ENCODE assay signal across 9 mouse cellular contexts in the genomic region with DNA sequence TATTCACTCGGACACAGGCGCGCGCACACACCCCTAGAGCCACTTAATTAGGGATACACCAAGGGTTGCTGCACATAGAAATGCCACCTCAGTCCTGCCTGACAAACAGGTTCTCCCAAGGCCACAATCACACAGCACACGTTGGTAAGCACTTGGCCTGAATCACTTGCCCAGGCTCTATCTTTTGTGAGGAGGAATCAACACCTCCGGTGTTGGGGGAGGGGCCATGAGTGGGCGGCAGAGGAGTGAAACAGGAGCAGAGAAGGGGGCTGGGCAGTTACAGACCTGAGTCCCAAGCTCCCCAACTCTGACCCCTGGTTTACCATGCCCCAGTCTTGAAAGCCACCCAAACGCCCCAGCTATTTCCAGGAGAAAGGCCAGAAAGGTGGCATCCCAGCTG. TPM values are rescaled to one million over a fixed set of nuclear protein-coding genes. Genes with fewer than 3 reads are reported as not detected.
DNase-seq lines count a peak whose midpoint lies in the region; ATAC-seq and TF ChIP-seq lines count a peak whose summit lies in the region.
"Had no signal": no experiment of that assay in that cellular context is flagged by ENCODE, and none has a peak within 500 bp of the region (broad histone marks: within the 10 kb centered on the region; RNA-seq: fewer than 3 reads in every experiment).

No protein-coding gene starts in this region.

- no peak for DNase-seq in forebrain, embryonic 10.5 days (ENCODE audit: extremely low spot score, low spot score)
- DNase-seq in forebrain, postnatal 0 days: no peak
- no peak for DNase-seq in limb, embryonic 10.5 days (ENCODE audit: low spot score)
- DNase-seq in urinary bladder, adult 2 months (ENCODE audit: low spot score): no peak
- DNase-seq in left cerebral cortex, postnatal 4 days: no peak
- DNase-seq: gastrocnemius, postnatal 14 days had no signal

- no peak for ATAC-seq in forebrain, postnatal 0 days
- no peak for ATAC-seq in megakaryocyte, adult 5-6 weeks (ENCODE audit: poor library complexity, severe bottlenecking)
- ATAC-seq in stomach, embryonic 15.5 days (ENCODE audit: insufficient read depth, low FRiP score, low read depth): no peak

- H3K4me2 ChIP-seq in forebrain, postnatal 0 days (ENCODE audit: low read depth): no peak overlapping the region
- H3K4me2 ChIP-seq in stomach, embryonic 15.5 days: peak overlapping the region; percentile 82; the same call in 1 of the 2 replicates

- peaks cover 55% of the 10 kb centered on the region for H3K27me3 ChIP-seq in forebrain, embryonic 10.5 days (ENCODE audit: poor library complexity, severe bottlenecking)
- no peaks in the 10 kb centered on the region for H3K27me3 ChIP-seq in forebrain, postnatal 0 days (ENCODE audit: insufficient read depth, low read length)
- H3K27me3 ChIP-seq in megakaryocyte, embryonic 14.5 days (replicated peaks): no peaks in the 10 kb centered on the region
- H3K27me3 ChIP-seq in limb, embryonic 10.5 days (ENCODE audit: low read depth, poor library complexity, severe bottlenecking): peaks cover 34% of the 10 kb centered on the region
- H3K27me3 ChIP-seq in stomach, embryonic 15.5 days (replicated peaks): no peaks in the 10 kb centered on the region

- peaks cover 41% of the 10 kb centered on the region for H3K36me3 ChIP-seq in forebrain, embryonic 10.5 days (replicated peaks)
- H3K36me3 ChIP-seq in forebrain, postnatal 0 days (ENCODE audit: insufficient read depth): peaks cover 42% of the 10 kb centered on the region
- H3K36me3 ChIP-seq in megakaryocyte, embryonic 14.5 days (replicated peaks; ENCODE audit: low read length): peaks cover 65% of the 10 kb centered on the region
- peaks cover 43% of the 10 kb centered on the region for H3K36me3 ChIP-seq in limb, embryonic 10.5 days
- H3K36me3 ChIP-seq in stomach, embryonic 15.5 days: peaks cover 39% of the 10 kb centered on the region

- no peaks in the 10 kb centered on the region for H3K9me3 ChIP-seq in forebrain, embryonic 10.5 days
- H3K9me3 ChIP-seq in forebrain, postnatal 0 days (ENCODE audit: low read length): no peaks in the 10 kb centered on the region
- no peaks in the 10 kb centered on the region for H3K9me3 ChIP-seq in megakaryocyte, embryonic 14.5 days
- H3K9me3 ChIP-seq in limb, embryonic 10.5 days (replicated peaks): no peaks in the 10 kb centered on the region
- no peaks in the 10 kb centered on the region for H3K9me3 ChIP-seq in stomach, embryonic 15.5 days

- WGBS in forebrain, embryonic 10.5 days: 8% methylated on average over 8 of the region's 8 CpGs
- 12% methylated on average over 8 of the region's 8 CpGs for WGBS in forebrain, postnatal 0 days
- 6% methylated on average over 8 of the region's 8 CpGs for WGBS in limb, embryonic 10.5 days
- 31% methylated on average over 8 of the region's 8 CpGs for WGBS in stomach, embryonic 15.5 days

- H3K4me3 ChIP-seq in forebrain, embryonic 10.5 days: peak overlapping the region; percentile 66
- H3K4me3 ChIP-seq in forebrain, postnatal 0 days (ENCODE audit: low read depth, low read length): no peak overlapping the region
- peak overlapping the region; percentile 50 for H3K4me3 ChIP-seq in megakaryocyte, embryonic 14.5 days (replicated peaks)
- peak overlapping the region; percentile 65 for H3K4me3 ChIP-seq in limb, embryonic 10.5 days
- H3K4me3 ChIP-seq in stomach, embryonic 15.5 days (replicated peaks): no peak overlapping the region

- H3K9ac ChIP-seq in forebrain, postnatal 0 days: no peak overlapping the region
- H3K9ac ChIP-seq in stomach, embryonic 15.5 days: no peak overlapping the region

- no peak overlapping the region for H3K27ac ChIP-seq in forebrain, embryonic 10.5 days
- H3K27ac ChIP-seq in forebrain, postnatal 0 days (ENCODE audit: low read depth, low read length): no peak overlapping the region
- no peak overlapping the region for H3K27ac ChIP-seq in limb, embryonic 10.5 days
- no peak overlapping the region for H3K27ac ChIP-seq in stomach, embryonic 15.5 days

- H3K4me1 ChIP-seq in forebrain, embryonic 10.5 days: peaks cover 36% of the 10 kb centered on the region
- H3K4me1 ChIP-seq in forebrain, postnatal 0 days (ENCODE audit: insufficient read depth): no peaks in the 10 kb centered on the region; the same call in 1 of the 2 replicates
- H3K4me1 ChIP-seq in megakaryocyte, embryonic 14.5 days: peaks cover 53% of the 10 kb centered on the region
- peaks cover 36% of the 10 kb centered on the region for H3K4me1 ChIP-seq in limb, embryonic 10.5 days
- H3K4me1 ChIP-seq in stomach, embryonic 15.5 days: peaks cover 27% of the 10 kb centered on the region

- TF ChIP-seq CTCF in forebrain, postnatal 0 days (IDR thresholded peaks at IDR 0.05; ENCODE audit: low read depth): no peak

- intact Hi-C loops in left cerebral cortex, postnatal 4 days (cut with DNase I): no loop called here

RNA-seq across cellular contexts. Expression of gene Cul9, which starts 0.8 kb away (rescaled TPM):
- polyA plus RNA-seq in forebrain, embryonic 10.5 days (2016; fragmentation: Nextera tagmentation; extraction: Ambion mirVana): 3.5 and 3.7 TPM in 2 replicates
- 31.9 and 44.4 TPM in 2 replicates for total RNA-seq in forebrain, postnatal 0 days (2014; rRNA removed)
- polyA plus RNA-seq in forebrain, postnatal 0 days (2015; fragmentation: Nextera tagmentation; extraction: Ambion mirVana): 9.7 and 13.7 TPM in 2 replicates
- 2.4 and 6.0 TPM in 2 replicates for polyA plus RNA-seq in megakaryocyte, embryonic 14.5 days (2012; ENCODE audit: insufficient read depth, low replicate concordance)
- 2.7 and 4.3 TPM in 2 replicates for total RNA-seq in megakaryocyte, adult 5-6 weeks (2015)
- 1.7 and 4.4 TPM in 2 replicates for total RNA-seq in megakaryocyte, adult 5-6 weeks (2017)
- polyA plus RNA-seq in limb, embryonic 10.5 days (2016; fragmentation: Nextera tagmentation; extraction: Ambion mirVana): 2.4 and 5.6 TPM in 2 replicates
- 3.2 and 4.6 TPM in 2 replicates for polyA plus RNA-seq in stomach, embryonic 15.5 days (2015; fragmentation: Nextera tagmentation; extraction: Ambion mirVana)
- polyA plus RNA-seq in urinary bladder, adult 2 months (2012; rRNA removed): 22.9 and 29.3 TPM in 2 replicates
- total RNA-seq in left cerebral cortex, postnatal 4 days (2021): 10 to 100 TPM; 48.0 to 49.9 TPM

RNA-seq across cellular contexts. Expression of gene Srf, which starts 9.0 kb away (rescaled TPM):
- polyA plus RNA-seq in forebrain, embryonic 10.5 days (2016; fragmentation: Nextera tagmentation; extraction: Ambion mirVana): 5.4 and 5.5 TPM in 2 replicates
- 47.2 and 57.0 TPM in 2 replicates for total RNA-seq in forebrain, postnatal 0 days (2014; rRNA removed)
- polyA plus RNA-seq in forebrain, postnatal 0 days (2015; fragmentation: Nextera tagmentation; extraction: Ambion mirVana): 2.3 and 2.4 TPM in 2 replicates
- polyA plus RNA-seq in megakaryocyte, embryonic 14.5 days (2012; ENCODE audit: insufficient read depth, low replicate concordance): 148 and 196 TPM in 2 replicates
- total RNA-seq in megakaryocyte, adult 5-6 weeks (2015): 28.5 and 34.0 TPM in 2 replicates
- total RNA-seq in megakaryocyte, adult 5-6 weeks (2017): 23.7 and 36.3 TPM in 2 replicates
- polyA plus RNA-seq in limb, embryonic 10.5 days (2016; fragmentation: Nextera tagmentation; extraction: Ambion mirVana): 8.3 and 9.0 TPM in 2 replicates
- polyA plus RNA-seq in stomach, embryonic 15.5 days (2015; fragmentation: Nextera tagmentation; extraction: Ambion mirVana): 8.7 and 9.4 TPM in 2 replicates
- 122 and 145 TPM in 2 replicates for polyA plus RNA-seq in urinary bladder, adult 2 months (2012; rRNA removed)
- 10 to 100 TPM; 55.2 to 58.1 TPM for total RNA-seq in left cerebral cortex, postnatal 4 days (2021)

RNA-seq across cellular contexts. Expression of gene Dnph1, which starts 50.5 kb away (rescaled TPM):
- 107 TPM in 2 replicates for polyA plus RNA-seq in forebrain, embryonic 10.5 days (2016; fragmentation: Nextera tagmentation; extraction: Ambion mirVana)
- 5.9 and 6.1 TPM in 2 replicates for total RNA-seq in forebrain, postnatal 0 days (2014; rRNA removed)
- 14.9 and 16.1 TPM in 2 replicates for polyA plus RNA-seq in forebrain, postnatal 0 days (2015; fragmentation: Nextera tagmentation; extraction: Ambion mirVana)
- polyA plus RNA-seq in megakaryocyte, embryonic 14.5 days (2012; ENCODE audit: insufficient read depth, low replicate concordance): 6.5 and 14.6 TPM in 2 replicates
- total RNA-seq in megakaryocyte, adult 5-6 weeks (2015): 10.1 and 10.4 TPM in 2 replicates
- total RNA-seq in megakaryocyte, adult 5-6 weeks (2017): 4.3 and 5.9 TPM in 2 replicates
- polyA plus RNA-seq in limb, embryonic 10.5 days (2016; fragmentation: Nextera tagmentation; extraction: Ambion mirVana): 70.1 and 78.6 TPM in 2 replicates
- polyA plus RNA-seq in stomach, embryonic 15.5 days (2015; fragmentation: Nextera tagmentation; extraction: Ambion mirVana): 47.7 and 49.7 TPM in 2 replicates
- polyA plus RNA-seq in urinary bladder, adult 2 months (2012; rRNA removed): 6.1 and 7.0 TPM in 2 replicates
- total RNA-seq in left cerebral cortex, postnatal 4 days (2021): 1 to 10 TPM; 6.0 to 7.1 TPM

RNA-seq across cellular contexts. Expression of gene Ttbk1, which starts 59.5 kb away (rescaled TPM):
- 0.71 and 1.1 TPM in 2 replicates for polyA plus RNA-seq in forebrain, embryonic 10.5 days (2016; fragmentation: Nextera tagmentation; extraction: Ambion mirVana)
- 32.3 and 36.5 TPM in 2 replicates for total RNA-seq in forebrain, postnatal 0 days (2014; rRNA removed)
- 4.2 and 5.6 TPM in 2 replicates for polyA plus RNA-seq in forebrain, postnatal 0 days (2015; fragmentation: Nextera tagmentation; extraction: Ambion mirVana)
- polyA plus RNA-seq in megakaryocyte, embryonic 14.5 days (2012; ENCODE audit: insufficient read depth, low replicate concordance): 0.06 and 0.60 TPM in 2 replicates
- not detected in 2 replicates for total RNA-seq in megakaryocyte, adult 5-6 weeks (2015)
- total RNA-seq in megakaryocyte, adult 5-6 weeks (2017): 0.04 TPM in 1 of 2 replicates, not detected in the other
- polyA plus RNA-seq in limb, embryonic 10.5 days (2016; fragmentation: Nextera tagmentation; extraction: Ambion mirVana): 0.09 and 0.34 TPM in 2 replicates
- 0.27 and 0.31 TPM in 2 replicates for polyA plus RNA-seq in stomach, embryonic 15.5 days (2015; fragmentation: Nextera tagmentation; extraction: Ambion mirVana)
- 0.06 and 0.07 TPM in 2 replicates for polyA plus RNA-seq in urinary bladder, adult 2 months (2012; rRNA removed)
- 10 to 100 TPM; 86.7 to 88.6 TPM for total RNA-seq in left cerebral cortex, postnatal 4 days (2021)

Comparison
In these comparisons a context has a peak if more than half of its experiments do, and no peak if none do; other contexts are left out.
1. H3K4me3 ChIP-seq: peak in forebrain, embryonic 10.5 days (single experiment), megakaryocyte, embryonic 14.5 days (single experiment) and limb, embryonic 10.5 days (single experiment); none in forebrain, postnatal 0 days (single experiment) and stomach, embryonic 15.5 days (single experiment).
2. RNA of gene Srf, which starts 9.0 kb away (polyA plus RNA-seq): 148 to 196 TPM in megakaryocyte, embryonic 14.5 days and 122 to 145 TPM in urinary bladder, adult 2 months; 8.7 to 9.4 TPM in stomach, embryonic 15.5 days, 8.3 to 9.0 TPM in limb, embryonic 10.5 days, 5.4 to 5.5 TPM in forebrain, embryonic 10.5 days and 2.3 to 2.4 TPM in forebrain, postnatal 0 days; every median in the first group is over 10 times any median in the second.